Mouse (Mus musculus) liver, embryonic 14.5 days (tissue): ENCODE data around the gene Ttf2. TPM values are rescaled to one million over a fixed set of nuclear protein-coding genes. Genes with fewer than 3 reads are reported as not detected.

Experiments
- ATAC-seq: fragments of 200-750 bp; cut with Nextera tagmentation; 2 replicates; pipeline ENCODE4 v1.8.0; 2017; ENCODE audit warnings: moderate number of reproducible peaks, mild to moderate bottlenecking, moderate library complexity; ENCODE audit not compliant: insufficient read depth
- DNase-seq, 3 experiments: peaks; one replicate each; pipeline ENCODE4 v3.0.0-alpha.2; 2012 to 2013; ENCODE audit warnings: low read depth in 3 of 3, low spot score in 3 of 3
- H3K27ac ChIP-seq: fragments of 300-500 bp; sonication (generic); 2 replicates; pipeline ENCODE4 v1.5.1; 2014; ENCODE audit warnings: moderate library complexity, mild to moderate bottlenecking, control low read depth, inconsistent platforms
- H3K27me3 ChIP-seq: fragments of 300-500 bp; sonication (generic); 2 replicates; pipeline ENCODE4 v1.6.1; 2014; ENCODE audit warnings: mild to moderate bottlenecking, low read length, moderate library complexity; ENCODE audit not compliant: control insufficient read depth, insufficient read depth
- H3K36me3 ChIP-seq: fragments of 300-500 bp; sonication (generic); replicated peaks from 2 replicates; pipeline ENCODE4 v1.6.1; 2014; ENCODE audit warnings: low read depth; ENCODE audit not compliant: control insufficient read depth, insufficient read depth
- H3K4me1 ChIP-seq, 2 experiments: fragments of 200-500 bp in 1 of 2; fragments of 300-500 bp in 1 of 2; sonication (generic) in 1 of 2; replicated peaks; 2 replicates each; pipeline ENCODE4 v1.6.1; 2012 to 2014; ENCODE audit warnings: antibody characterized with exemption in 1 of 2, inconsistent platforms in 1 of 2, low read length in 1 of 2; ENCODE audit not compliant: control insufficient read depth in 2 of 2, insufficient read depth in 2 of 2
- H3K4me2 ChIP-seq: fragments of 300-500 bp; sonication (generic); 2 replicates; pipeline ENCODE4 v1.6.1; 2014; ENCODE audit warnings: low read depth, mild to moderate bottlenecking, control low read depth, moderate library complexity
- H3K4me3 ChIP-seq, 2 experiments: fragments of 200-500 bp in 1 of 2; fragments of 300-500 bp in 1 of 2; sonication (generic) in 1 of 2; 2 replicates each; pipeline ENCODE4 v1.5.1; 2012 to 2014; ENCODE audit warnings: low read depth in 2 of 2, low read length in 2 of 2, mild to moderate bottlenecking in 2 of 2, control low read depth in 1 of 2, inconsistent platforms in 1 of 2, moderate library complexity in 1 of 2; ENCODE audit not compliant: insufficient read depth in 1 of 2
- H3K9ac ChIP-seq: fragments of 300-500 bp; sonication (generic); replicated peaks from 2 replicates; pipeline ENCODE4 v1.6.1; 2014; ENCODE audit warnings: mild to moderate bottlenecking, control low read depth, moderate library complexity
- H3K9me3 ChIP-seq: fragments of 300-500 bp; sonication (generic); 2 replicates; pipeline ENCODE4 v1.6.1; 2016; ENCODE audit warnings: low read length, mixed read lengths; ENCODE audit not compliant: control insufficient read depth
- CTCF ChIP-seq: IDR thresholded peaks from 2 replicates; pipeline ENCODE4 v1.5.1; 2016; ENCODE audit warnings: antibody characterized with exemption, low read depth, control low read depth
- EP300 ChIP-seq: IDR thresholded peaks from 2 replicates; pipeline ENCODE4 v1.6.1; 2016; ENCODE audit warnings: antibody characterized with exemption, low read depth
- whole genome bisulfite sequencing: fragments of 180-500 bp; shearing (Covaris S2); extraction: QIAGEN DNeasy Blood & Tissue Kit; methylation state at CpG from one replicate; pipeline ENCODE4 v1.1.7; 2014; ENCODE audit not compliant: insufficient replicate concordance; 5-methylcytosine and 5-hydroxymethylcytosine counted together
- polyA plus RNA-seq, 2 experiments: library from polyadenylated mRNA; depleted of rRNA in 1 of 2; stranded (reverse) in 1 of 2; unstranded in 1 of 2; fragments of >200 nt; fragmentation: Nextera tagmentation in 1 of 2; extraction: Ambion mirVana in 1 of 2; gene quantifications; 2 replicates each; pipeline versions ENCODE4 v1.2.1 to v1.2.3; 2012 to 2014

The Ttf2 gene
- polyA plus RNA-seq, 2 experiments = 6.8 TPM

DNA sequence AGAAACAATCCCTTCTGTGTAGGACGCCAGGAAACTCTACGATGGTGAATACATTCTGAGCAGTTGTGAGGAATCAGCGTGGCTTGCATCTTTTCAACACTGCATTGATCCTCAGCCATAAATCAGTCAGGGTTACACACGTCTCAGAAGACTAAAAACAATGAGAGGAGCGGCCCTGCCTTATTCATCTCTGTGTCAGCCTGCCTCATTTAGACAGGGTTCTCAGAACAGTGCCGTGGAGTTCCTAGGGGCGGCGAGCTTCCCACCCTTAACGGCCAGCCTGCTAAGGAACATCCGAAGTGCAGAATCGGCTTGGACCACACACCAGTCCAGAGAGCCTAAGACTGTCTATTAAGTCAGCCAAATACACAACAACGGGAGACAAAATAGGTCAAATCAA is 20.0 kb upstream of the Ttf2 start:
- Histone ChIP-seq H3K27ac (no peak overlapping the region), H3K9ac (no peak overlapping the region), H3K27me3 (no peaks in the 10 kb centered on the region), H3K4me2 (no peak overlapping the region), H3K36me3 (no peaks in the 10 kb centered on the region), H3K4me1 (0 out of 4 replicates have a peak, but pooled peaks cover 0 to 3% of the 10 kb centered on the region in 2 experiments), H3K9me3 (no peaks in the 10 kb centered on the region), H3K4me3 (no peak overlapping the region)
- 53% methylated on average over 12 of the region's 12 CpGs for WGBS
- DNase-seq (no peak), ATAC-seq (no peak)
- no peak for TF ChIP-seq EP300
- no peak for TF ChIP-seq CTCF

DNA sequence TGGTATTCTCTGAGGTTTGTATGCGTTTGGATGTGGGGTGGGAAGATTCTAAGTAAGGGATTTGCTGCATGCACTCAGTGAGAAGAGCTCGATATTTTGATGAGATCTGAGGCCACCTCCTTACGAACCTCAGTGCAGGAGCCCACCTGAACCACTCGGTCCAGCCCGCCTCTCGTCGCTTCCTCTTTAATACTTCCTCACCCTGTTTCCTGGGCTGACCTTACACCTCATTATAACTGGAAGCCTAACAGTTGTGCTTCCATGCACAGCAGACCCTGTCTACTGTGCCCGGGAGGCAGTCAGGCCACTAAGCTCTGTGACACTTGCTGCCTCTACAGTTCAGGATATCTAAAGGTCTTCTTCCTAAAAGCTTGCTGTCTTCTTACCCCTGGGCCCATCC is 9.8 kb upstream of the Ttf2 start:
- no peaks in the 10 kb centered on the region for H3K27me3 ChIP-seq
- 29% methylated on average over 8 of the region's 8 CpGs for WGBS

GRCm38 (mm10) chr3:100973906-100974305 is 4.4 kb upstream of the Ttf2 start:
- WGBS = 2% methylated on average over 1 of the region's 1 CpGs

More for the DNA sequence above, 9.8 kb upstream of the Ttf2 start:
- Histone ChIP-seq H3K4me3 (no peak overlapping the region), H3K9me3 (no peaks in the 10 kb centered on the region), H3K9ac (no peak overlapping the region), H3K4me1 (no peaks in the 10 kb centered on the region), H3K27ac (no peak overlapping the region), H3K4me2 (no peak overlapping the region), H3K36me3 (no peaks in the 10 kb centered on the region)
- TF ChIP-seq CTCF (no peak), EP300 (no peak)
- ATAC-seq (no peak), DNase-seq (no peak)

DNA sequence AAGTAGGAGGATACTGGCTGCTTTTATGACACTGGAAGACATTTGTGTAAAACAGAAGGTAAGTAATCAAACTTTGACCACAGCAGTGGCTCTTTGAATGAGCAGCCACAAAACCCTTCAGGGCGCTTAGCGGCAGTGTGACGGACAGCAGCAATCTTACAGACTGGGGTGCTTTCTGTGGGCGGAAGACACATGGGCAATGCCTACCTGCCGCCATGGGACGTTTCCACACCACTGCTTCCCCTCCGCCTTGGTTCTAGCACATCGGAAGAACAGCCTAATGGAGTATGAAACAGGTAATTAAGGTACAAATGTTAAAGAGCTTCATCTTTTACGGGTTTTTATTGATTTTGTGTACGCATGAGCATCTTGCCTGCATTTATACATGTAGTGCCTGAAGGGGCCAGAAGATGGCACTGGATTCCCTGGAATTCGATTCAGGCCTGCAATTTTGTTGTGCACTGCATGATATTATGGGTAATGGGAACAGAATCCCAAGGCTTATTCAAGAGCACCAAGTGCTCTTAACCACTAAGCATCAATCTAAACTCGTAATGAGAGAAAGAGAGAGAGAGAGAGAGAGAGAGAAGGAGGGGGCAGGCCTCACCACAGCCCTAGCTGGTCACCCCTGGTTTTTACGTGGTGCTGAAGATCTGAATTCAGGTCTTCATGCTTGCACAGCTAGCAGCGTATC is 5.5 kb downstream of the Ttf2 start:
- TF ChIP-seq CTCF = peak; percentile 56
- TF ChIP-seq EP300 = no peak
- ATAC-seq (no peak), DNase-seq (no peak)
- 83% methylated on average over 14 of the region's 14 CpGs for WGBS
- Histone ChIP-seq H3K9ac (no peak overlapping the region), H3K4me2 (no peak overlapping the region), H3K4me3 (no peak overlapping the region), H3K4me1 (peaks cover 0 to 2% of the 10 kb centered on the region in 2 experiments; a peak in 1 of 4 replicates), H3K27ac (no peak overlapping the region), H3K9me3 (no peaks in the 10 kb centered on the region), H3K36me3 (peaks cover 40% of the 10 kb centered on the region), H3K27me3 (no peaks in the 10 kb centered on the region)

More at GRCm38 (mm10) chr3:100973906-100974305, 4.4 kb upstream of the Ttf2 start:
- ATAC-seq (no peak), DNase-seq (peak in 1 of 3 experiments; percentile 14)
- no peak overlapping the region for H3K9ac ChIP-seq
- no peak overlapping the region for H3K4me2 ChIP-seq
- H3K9me3 ChIP-seq = no peaks in the 10 kb centered on the region
- no peak overlapping the region for H3K4me3 ChIP-seq
- no peak overlapping the region for H3K27ac ChIP-seq
- TF ChIP-seq EP300 (no peak), CTCF (peak; percentile 63; the same call in 1 of the 2 replicates)
- H3K4me1 ChIP-seq = peaks cover 0 to 4% of the 10 kb centered on the region in 2 experiments; a peak in 3 of 4 replicates
- no peaks in the 10 kb centered on the region for H3K27me3 ChIP-seq
- no peaks in the 10 kb centered on the region for H3K36me3 ChIP-seq

- 81% methylated on average over 7 of the region's 7 CpGs for WGBS
- no peak for ATAC-seq
These were observed 8.0 kb downstream of the Ttf2 start for GRCm38 (mm10) chr3:100961501-100961900.

More at GRCm38 (mm10) chr3:100961501-100961900, 8.0 kb downstream of the Ttf2 start:
- H3K4me2 ChIP-seq = no peak overlapping the region
- DNase-seq = no peak
- no peaks in the 10 kb centered on the region for H3K9me3 ChIP-seq
- TF ChIP-seq EP300 (no peak), CTCF (no peak)
- peaks cover 58% of the 10 kb centered on the region for H3K36me3 ChIP-seq
- H3K27ac ChIP-seq = no peak overlapping the region
- no peak overlapping the region for H3K9ac ChIP-seq
- no peak overlapping the region for H3K4me3 ChIP-seq
- no peaks in the 10 kb centered on the region for H3K27me3 ChIP-seq
- H3K4me1 ChIP-seq = no peaks in the 10 kb centered on the region
